Mouse (Mus musculus) fat pad, adult 2 months (tissue): ENCODE results near the gene C2cd5.
A peak's percentile ranks its signal among the peaks of the same experiment; 100 is the strongest.
"Not testable (repeated sequence)": the region's sequence is repeated elsewhere in the genome, so short reads cannot be mapped to it uniquely, and the experiment has no call there.

Experiments
- DNase-seq: peaks from one replicate; pipeline ENCODE4 v3.0.0-alpha.2; 2011; ENCODE audit warnings: low read depth, low spot score; ENCODE audit errors: extremely low read depth

C2cd5 gene

DNA sequence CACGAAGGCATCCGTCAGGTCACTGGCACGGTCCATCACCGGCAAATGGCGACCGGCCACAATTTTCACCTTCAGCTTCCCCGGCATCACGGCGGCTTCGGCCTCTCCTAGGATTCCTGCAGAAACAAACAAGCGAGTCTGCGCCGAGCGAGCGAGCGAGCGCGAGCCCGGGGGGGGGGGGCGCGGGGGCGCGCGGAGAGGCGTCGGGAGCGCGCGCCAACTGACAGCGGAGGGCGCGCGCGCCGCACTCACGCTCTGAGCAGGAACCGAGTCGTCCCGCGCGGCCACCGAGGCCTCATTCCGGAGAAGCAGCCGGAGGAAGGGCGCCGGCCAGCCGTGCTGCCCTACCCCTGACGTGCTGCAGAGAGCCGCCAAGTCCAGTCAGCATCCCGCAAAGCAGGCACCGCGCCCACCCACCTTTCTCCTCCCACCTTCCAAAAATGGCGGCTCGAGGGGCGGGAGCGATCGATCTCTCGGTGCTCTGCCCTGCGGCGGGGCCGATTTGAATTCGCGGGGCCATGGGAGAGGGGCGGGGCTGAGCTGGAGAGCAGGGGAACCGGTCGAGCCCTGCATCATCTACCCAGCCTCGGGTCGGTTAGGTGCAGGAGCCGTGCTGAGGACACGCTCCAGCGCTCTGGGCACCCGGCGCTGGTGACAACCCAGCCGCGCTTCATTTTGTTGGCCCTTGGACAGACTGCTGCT lies at the start of gene C2cd5:
C2cd5 (minus strand) TSS at position 461 of the 702 bp plus-strand sequence.
- DNase-seq: peak; percentile 43

DNA sequence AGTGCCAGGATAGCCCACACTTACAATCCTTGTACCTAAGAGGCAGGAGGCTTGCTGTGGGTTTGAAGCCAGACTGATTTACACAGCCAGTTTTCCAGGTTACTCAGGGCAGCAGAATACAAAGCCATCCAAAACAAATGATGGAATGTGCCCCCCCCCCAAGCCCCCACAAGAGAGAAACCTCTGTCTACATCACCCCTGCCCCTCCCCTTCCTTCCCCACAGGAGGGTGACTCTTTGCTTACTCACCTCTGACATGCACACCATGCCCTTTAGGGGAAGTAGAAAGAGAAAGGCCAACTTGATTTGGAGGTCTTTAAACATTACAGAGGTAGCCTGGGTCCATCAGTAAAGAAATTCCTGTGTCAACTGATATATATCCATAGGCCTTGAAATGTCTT lies 48.9 kb upstream of the C2cd5 start:
- no peak for DNase-seq

GRCm38 (mm10) chr6:143146756-143147155 lies 46.8 kb upstream of the C2cd5 start:
- DNase-seq: no peak

DNA sequence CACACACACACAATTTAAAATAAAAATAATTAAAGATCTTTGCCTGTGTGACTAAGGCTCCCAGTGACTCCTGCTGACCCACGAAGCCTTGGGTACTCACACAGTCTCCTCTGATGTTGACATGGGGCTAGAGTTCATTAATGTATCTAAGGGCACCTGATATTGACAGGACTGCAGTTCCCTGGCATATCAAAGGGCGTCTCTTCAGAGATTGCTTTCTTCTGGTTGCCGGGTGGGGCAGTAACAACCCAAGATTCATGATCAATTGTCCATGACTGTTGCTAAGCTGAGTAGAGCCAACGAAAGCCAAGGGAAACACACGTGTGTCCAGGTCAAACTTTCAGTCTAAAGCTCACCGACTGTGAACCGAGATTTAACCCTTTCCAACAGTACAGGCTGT lies 45.1 kb upstream of the C2cd5 start:
- DNase-seq: no peak

- DNase-seq: no peak
Measured at GRCm38 (mm10) chr6:143144556-143144955, 44.6 kb upstream of the C2cd5 start.

- no peak for DNase-seq
Measured at GRCm38 (mm10) chr6:143143775-143144273, 43.9 kb upstream of the C2cd5 start.

- DNase-seq: no peak
Measured at GRCm38 (mm10) chr6:143143321-143143720, 43.4 kb upstream of the C2cd5 start.

DNA sequence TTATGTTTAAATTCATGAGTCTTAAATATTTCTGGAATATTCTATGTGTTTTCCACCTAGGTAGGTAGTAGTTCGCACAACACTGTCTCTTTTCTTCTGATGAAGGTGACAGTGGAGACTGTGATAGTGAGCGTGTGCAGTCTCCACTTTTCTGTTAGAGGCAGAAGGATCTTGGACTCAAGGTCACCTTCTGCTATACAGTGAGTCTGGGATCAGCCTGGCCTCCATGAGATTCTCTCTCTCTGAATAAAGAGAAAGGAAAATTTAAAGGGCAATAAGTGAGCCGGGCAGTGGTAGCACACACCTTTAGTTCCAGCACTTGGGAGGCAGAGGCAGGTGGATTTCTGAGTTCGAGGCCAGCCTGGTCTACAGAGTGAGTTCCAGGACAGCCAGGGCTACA lies 42.9 kb upstream of the C2cd5 start:
- DNase-seq: no peak

DNA sequence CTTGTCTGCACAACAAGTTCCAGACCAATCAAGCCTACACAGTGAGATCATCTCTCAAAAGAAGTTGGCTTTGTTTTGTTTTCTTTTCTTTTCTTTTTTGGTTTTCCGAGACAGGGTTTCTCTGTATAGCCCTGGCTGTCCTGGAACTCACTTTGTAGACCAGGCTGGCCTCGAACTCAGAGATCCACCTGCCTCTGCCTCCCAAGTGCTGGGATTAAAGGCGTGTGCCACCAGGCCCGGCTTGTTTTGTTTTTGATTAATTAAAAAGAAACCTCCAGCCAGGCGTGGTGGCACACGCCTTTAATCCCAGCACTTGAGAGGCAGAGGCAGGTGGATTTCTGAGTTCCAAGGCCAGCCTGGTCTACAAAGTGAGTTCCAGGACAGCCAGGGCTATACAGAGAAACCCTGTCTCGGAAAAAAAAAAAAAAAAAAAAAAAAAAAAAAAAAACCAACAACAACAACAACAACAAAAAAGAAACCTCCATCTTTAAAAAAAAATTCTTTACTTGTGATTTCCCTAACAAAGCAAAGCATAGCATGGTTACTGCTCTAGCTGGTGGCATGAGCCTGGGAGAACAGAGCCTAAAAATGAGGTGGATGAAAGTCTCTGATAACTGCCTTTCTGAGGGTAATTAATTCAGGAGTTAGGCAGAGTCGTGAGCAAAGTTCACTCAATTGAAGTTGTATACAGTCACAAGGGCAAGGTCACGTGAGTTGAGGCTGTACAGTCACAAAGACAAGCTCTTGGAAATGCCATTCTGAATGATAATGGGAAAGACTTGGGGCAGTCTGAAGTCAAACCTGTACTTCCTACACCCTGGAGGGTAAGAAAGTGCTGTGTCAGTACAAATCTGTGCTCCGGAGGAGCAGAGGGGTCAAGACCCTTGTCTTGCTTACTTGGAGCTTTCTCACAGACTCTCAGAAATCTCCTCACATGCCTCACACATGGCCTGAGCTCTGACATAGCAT lies 42.0 kb upstream of the C2cd5 start:
- DNase-seq: not testable (repeated sequence)

DNA sequence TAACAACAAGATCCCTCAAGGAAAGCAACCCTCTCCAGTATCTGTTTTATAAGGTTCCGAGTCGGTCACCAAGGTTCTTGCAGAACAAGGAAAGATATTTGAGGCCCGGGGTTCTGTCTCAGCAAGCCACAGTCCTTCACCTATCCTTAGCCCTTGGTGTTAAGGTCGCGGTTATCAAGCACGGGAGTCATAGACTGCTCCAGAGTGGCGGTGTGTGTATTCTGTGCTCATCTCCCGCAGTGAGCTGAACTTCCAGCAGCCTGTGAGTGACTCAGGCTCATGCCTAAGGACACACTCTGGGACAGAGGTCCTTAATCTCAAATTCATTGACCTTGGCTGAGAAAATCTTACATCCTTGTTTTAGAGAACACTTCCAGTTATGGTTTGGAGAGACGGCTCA lies 40.9 kb upstream of the C2cd5 start:
- no peak for DNase-seq

GRCm38 (mm10) chr6:143139417-143139816 lies 39.5 kb upstream of the C2cd5 start:
- DNase-seq: no peak

DNA sequence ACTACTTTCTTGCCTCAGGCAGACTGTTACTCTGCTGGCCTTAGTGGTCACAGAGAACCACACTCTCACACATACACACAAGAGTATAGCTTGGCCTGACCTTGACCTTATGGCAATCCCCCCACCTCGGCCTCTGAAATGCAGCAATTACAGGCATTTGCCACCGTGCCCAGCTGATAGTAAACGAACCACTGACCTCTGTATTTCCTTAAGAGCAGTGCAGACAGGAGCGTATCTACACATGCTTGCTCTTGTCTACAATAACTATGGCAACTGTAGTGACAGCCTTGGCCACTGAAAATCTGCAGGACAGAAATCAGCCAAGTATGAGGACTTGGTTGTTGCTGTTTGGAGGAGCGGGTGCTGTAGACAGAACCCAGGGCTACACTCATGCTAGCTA lies 37.4 kb upstream of the C2cd5 start:
- no peak for DNase-seq

DNA sequence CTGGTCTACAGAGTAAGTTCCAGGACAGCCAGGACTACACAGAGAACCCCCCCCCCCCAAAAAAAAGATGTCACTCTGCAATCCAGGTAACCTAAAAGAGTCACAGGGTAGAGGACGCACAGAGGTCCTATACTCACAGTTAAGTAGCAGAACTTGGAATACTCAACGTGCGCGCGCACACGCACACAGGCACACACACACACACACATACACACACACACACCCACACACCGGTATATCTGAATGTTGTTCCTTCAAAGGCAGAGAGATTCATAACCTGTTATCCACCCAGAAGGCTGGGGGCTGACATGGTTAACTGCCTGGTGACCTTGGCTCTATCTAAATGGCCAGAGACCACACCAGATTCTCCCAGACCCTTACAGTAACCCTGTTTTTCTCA lies 36.7 kb upstream of the C2cd5 start:
- no peak for DNase-seq

DNA sequence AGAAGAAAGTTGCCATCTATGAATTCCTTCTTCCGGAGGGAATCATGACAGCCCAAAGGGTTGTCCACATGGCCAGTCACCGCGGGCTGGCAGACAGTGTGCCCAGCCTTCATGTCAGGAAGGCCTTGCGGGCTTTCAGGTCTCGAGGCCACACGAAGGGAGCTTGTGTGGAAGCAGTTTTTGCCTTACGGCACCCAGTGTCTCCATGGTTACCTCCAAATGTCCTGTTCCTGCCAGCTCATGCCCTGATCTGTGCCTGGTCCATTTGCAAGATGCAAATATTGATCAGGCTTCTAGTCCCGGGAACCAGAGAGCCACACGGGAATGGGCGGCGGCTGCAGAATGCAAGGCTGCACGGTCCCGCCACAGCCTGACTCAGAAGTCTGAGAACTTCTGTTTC lies 35.2 kb upstream of the C2cd5 start:
- DNase-seq: no peak

DNA sequence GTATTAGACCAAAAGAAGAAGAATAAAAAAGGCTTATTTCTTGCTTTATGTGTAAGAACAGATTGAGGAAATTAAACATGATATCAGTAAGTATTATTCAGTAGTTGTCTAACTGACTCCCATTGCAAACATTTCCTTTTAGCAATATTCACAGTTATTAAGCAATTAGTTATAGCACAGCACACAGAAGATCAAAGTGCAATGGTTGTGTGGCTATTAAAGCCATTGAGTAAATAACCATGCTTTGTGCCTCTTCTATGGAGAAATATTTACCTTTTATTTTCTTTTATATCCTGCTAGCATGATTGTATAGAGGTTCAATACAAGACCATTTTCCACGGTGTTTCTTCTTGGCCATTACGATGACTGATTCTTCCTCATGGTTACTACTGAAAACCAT lies 33.2 kb upstream of the C2cd5 start:
- DNase-seq: no peak

DNA sequence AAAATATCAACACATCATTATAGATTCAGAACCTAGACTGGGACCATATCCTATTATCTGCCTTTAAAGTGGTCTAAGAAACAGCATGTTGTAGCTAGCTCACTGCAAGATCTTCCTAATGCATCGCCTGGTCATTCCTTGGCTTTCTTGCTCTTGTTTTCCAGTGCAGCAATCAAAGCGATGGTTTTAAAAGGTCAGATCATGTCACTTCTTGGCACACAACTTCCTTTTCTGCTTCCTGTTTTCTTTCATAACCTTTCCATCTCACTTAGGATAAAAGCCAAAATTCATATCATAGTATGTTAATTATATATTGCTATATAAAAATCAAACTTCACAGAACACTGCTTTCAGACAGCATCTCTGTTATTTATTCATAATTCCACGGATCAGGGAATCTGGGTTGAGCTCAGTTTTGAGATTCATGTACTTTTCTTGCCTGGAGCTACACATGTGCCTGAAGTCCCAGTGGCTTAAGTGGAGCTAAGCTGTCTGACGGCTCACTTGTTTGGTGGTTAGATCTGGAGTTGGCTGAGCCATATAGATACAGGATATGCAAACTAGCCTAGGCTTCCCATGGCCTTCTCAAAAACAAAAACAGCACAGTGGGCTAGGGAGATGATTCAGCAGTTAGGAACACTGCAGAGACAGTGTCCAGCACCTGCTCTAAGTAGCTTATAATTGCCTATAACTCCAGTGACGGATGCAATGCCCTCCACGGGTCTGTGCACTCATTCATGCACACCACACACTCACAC lies 32.1 kb upstream of the C2cd5 start:
- DNase-seq: no peak

DNA sequence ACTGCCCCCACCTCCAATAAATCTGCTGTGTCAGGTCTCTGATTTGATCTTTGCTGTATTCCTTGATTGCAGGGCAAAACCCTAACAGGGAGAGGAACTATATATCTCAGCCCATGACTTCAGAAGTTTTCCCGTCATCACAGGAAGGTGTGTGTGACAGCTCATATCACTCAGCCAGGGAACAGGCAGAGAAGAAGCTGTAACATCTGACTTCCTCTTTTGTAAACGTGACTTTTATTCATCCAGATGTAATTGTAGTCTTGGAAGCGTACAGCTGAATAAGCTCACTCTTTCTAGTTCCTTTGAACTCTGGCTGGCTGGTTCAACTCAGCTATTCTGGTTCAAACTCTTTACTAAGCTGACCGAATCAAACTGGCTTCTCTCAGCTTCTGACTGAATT lies 30.5 kb upstream of the C2cd5 start:
- DNase-seq: no peak

DNA sequence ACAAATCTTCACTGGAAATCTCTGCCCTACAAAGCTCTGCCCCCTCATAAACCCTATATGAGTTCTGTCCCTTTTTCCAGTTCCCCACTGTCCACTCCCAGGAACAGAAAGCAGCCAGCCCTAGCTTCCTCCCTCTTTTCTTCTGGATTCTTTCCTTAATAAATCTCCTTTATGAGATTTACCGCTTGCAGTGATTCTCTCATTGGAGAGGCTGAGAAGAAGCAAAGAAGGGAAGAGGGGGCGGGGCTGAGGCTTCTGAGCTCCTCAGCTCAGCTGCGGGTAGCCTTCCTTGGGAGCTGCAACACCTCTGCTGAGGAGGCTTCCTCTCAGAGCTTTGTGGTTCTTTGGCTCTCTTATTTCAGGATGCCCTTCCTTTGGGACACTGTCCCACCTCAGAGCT lies 30.0 kb upstream of the C2cd5 start:
- no peak for DNase-seq

GRCm38 (mm10) chr6:143129466-143129865 lies 29.5 kb upstream of the C2cd5 start:
- DNase-seq: no peak

DNA sequence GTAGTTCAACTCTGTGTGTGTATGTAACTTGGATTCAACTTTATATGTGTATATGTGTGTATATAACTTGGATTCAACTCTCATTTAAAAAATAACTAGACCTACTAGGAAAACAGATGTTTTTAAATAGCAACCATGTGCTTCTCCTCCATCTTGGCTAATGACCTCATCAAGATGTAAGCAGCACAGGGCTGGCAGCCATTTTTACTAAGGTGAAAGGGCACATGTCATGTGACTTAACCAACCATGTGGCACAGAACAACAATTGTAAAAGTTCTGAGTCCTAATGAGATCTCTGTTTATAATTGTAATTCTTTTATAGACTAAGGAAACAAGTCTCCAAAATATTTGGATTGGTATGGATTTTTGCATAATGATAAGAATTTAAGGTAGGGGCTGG lies 25.8 kb upstream of the C2cd5 start:
- no peak for DNase-seq

DNA sequence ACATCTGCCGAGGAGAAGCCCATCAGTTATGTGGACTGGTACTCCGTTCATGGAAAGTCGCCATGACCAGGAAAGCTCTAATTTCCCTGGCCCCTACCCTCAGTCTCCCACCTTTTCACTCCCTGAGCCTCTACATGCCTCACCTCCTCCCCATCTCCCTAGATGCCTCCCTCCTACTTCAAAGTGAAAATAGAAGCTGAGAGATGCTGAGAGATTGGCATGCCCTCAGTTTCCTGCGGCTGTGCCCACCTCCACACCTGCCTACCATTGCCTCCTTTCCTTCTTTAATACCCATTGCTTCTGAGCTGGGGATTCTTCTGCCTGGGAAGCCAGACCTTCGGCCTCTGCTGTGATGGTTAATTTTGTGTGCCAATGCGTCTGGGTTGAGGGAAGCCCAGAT lies 19.4 kb upstream of the C2cd5 start:
- no peak for DNase-seq
